Mouse (Mus musculus) midbrain, embryonic 15.5 days (tissue): ENCODE measurements around the gene Vegfb. TPM values are rescaled to one million over a fixed set of nuclear protein-coding genes. Genes with fewer than 3 reads are reported as not detected.

Source experiments
- ATAC-seq: fragments of 200-750 bp; cut with Nextera tagmentation; replicated peaks from 2 replicates; pipeline ENCODE4 v1.8.0; 2017; ENCODE audit warnings: moderate TSS enrichment
- H3K27ac ChIP-seq: fragments of 300-500 bp; sonication (generic); 2 replicates; pipeline ENCODE4 v1.5.1; 2015; ENCODE audit warnings: mild to moderate bottlenecking, inconsistent platforms
- H3K27me3 ChIP-seq: fragments of 300-500 bp; sonication (generic); replicated peaks from 2 replicates; pipeline ENCODE4 v1.6.1; 2015; ENCODE audit warnings: inconsistent platforms
- H3K36me3 ChIP-seq: fragments of 300-500 bp; sonication (generic); replicated peaks from 2 replicates; pipeline ENCODE4 v1.6.1; 2015; ENCODE audit warnings: inconsistent platforms
- H3K4me1 ChIP-seq: fragments of 300-500 bp; sonication (generic); 2 replicates; pipeline ENCODE4 v1.6.1; 2015; ENCODE audit warnings: inconsistent platforms
- H3K4me2 ChIP-seq: fragments of 300-500 bp; sonication (generic); 2 replicates; pipeline ENCODE4 v1.6.1; 2015; ENCODE audit warnings: inconsistent platforms, mild to moderate bottlenecking, moderate library complexity
- H3K4me3 ChIP-seq: fragments of 300-500 bp; sonication (generic); 2 replicates; pipeline ENCODE4 v1.5.1; 2015; ENCODE audit warnings: mild to moderate bottlenecking, inconsistent platforms
- H3K9ac ChIP-seq: fragments of 300-500 bp; sonication (generic); 2 replicates; pipeline ENCODE4 v1.6.1; 2015; ENCODE audit warnings: mild to moderate bottlenecking, inconsistent platforms
- H3K9me3 ChIP-seq: fragments of 300-500 bp; sonication (generic); 2 replicates; pipeline ENCODE4 v1.6.1; 2016; ENCODE audit warnings: inconsistent platforms
- WGBS: fragments of 180-500 bp; shearing (Covaris S2); methylation state at CpG from one replicate; pipeline ENCODE4 v1.1.7; 2015; ENCODE audit warnings: mixed read lengths; 5-methylcytosine and 5-hydroxymethylcytosine counted together
- polyA plus RNA-seq: library from polyadenylated mRNA; unstranded; fragments of >200 nt; fragmentation: Nextera tagmentation; extraction: Ambion mirVana; gene quantifications from 2 replicates; pipeline ENCODE4 v1.2.1, GENCODE M21; 2015

Vegfb gene
- polyA plus RNA-seq, 1 experiment from 2014 or later = 47.9 TPM

DNA sequence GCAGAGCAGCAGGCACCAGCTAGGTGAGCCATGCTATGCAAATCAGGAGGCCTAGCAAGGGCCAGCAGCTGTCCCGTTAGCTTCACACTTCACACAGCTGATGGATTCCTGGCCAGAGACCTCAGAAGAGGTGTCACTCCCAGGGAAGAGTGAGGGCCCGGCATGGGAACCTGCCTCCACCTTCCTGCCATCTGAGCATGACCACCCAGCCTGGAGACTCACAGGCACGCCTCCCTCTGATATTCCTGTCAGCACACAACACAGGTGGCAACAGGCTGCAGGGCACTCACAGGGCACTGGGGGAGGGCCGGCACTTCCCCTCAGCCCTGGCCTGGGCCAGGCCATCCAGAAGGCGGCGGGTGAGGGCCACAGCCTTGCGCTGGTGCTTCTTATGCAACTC is 32.0 kb downstream of the Vegfb start:
- WGBS = 91% methylated on average over 7 of the region's 7 CpGs
- H3K9ac ChIP-seq = no peak overlapping the region
- H3K27ac ChIP-seq = no peak overlapping the region
- peaks cover 14% of the 10 kb centered on the region for H3K4me1 ChIP-seq
- ATAC-seq = no peak
- H3K36me3 ChIP-seq = no peaks in the 10 kb centered on the region
- H3K9me3 ChIP-seq = no peaks in the 10 kb centered on the region
- no peak overlapping the region for H3K4me2 ChIP-seq
- H3K27me3 ChIP-seq = no peaks in the 10 kb centered on the region
- H3K4me3 ChIP-seq = no peak overlapping the region

DNA sequence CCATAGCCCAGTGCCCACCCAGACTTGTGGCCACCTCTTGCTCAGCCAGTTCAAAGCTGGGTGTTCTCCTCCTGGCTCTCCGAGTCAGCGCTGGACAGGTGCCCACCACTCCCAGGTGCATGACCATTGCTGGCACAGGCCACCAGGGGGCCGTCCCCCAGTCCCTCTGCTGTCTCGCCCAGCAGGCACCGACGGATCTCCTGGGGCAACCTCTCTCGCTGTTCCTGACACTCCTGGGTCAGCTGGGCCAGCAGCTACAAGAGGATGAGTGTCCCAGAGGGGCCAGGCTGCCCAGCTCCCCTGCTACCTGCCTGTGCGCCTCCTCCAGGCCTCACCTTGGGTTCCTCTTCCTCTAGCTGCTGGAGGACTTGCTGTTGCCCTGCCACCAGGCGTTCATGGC is 33.4 kb downstream of the Vegfb start:
- ATAC-seq = no peak
- no peaks in the 10 kb centered on the region for H3K27me3 ChIP-seq
- H3K4me1 ChIP-seq = peaks cover 23% of the 10 kb centered on the region
- H3K9ac ChIP-seq = no peak overlapping the region
- no peaks in the 10 kb centered on the region for H3K9me3 ChIP-seq
- H3K36me3 ChIP-seq = no peaks in the 10 kb centered on the region
- WGBS = 56% methylated on average over 9 of the region's 9 CpGs
- H3K4me2 ChIP-seq = no peak overlapping the region
- H3K27ac ChIP-seq = no peak overlapping the region
- no peak overlapping the region for H3K4me3 ChIP-seq

DNA sequence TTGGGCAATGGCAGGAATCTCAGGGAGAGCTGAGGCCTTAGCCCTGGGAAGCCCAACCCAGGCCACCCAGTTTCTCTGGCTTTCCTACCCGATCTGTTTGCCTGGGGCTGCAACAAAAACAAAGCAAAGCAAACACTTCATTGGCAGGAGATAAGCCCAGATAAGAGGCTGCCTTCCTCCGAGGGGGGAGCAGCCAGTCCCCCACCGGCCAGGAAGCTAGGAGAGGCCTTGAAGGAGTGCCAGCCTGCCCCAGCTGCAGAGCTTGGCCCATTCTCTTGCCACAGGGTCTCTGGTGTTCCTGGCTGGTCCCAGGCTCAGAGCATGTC is 34.8 kb downstream of the Vegfb start:
- peak overlapping the region; percentile 94 for H3K27ac ChIP-seq
- ATAC-seq = no peak
- peaks cover 23% of the 10 kb centered on the region for H3K4me1 ChIP-seq
- H3K4me3 ChIP-seq = peak overlapping the region; percentile 62
- no peaks in the 10 kb centered on the region for H3K27me3 ChIP-seq
- H3K4me2 ChIP-seq = peak overlapping the region; percentile 90
- H3K9me3 ChIP-seq = no peaks in the 10 kb centered on the region
- H3K9ac ChIP-seq = peak overlapping the region; percentile 61
- 19% methylated on average over 3 of the region's 3 CpGs for WGBS
- no peaks in the 10 kb centered on the region for H3K36me3 ChIP-seq

DNA sequence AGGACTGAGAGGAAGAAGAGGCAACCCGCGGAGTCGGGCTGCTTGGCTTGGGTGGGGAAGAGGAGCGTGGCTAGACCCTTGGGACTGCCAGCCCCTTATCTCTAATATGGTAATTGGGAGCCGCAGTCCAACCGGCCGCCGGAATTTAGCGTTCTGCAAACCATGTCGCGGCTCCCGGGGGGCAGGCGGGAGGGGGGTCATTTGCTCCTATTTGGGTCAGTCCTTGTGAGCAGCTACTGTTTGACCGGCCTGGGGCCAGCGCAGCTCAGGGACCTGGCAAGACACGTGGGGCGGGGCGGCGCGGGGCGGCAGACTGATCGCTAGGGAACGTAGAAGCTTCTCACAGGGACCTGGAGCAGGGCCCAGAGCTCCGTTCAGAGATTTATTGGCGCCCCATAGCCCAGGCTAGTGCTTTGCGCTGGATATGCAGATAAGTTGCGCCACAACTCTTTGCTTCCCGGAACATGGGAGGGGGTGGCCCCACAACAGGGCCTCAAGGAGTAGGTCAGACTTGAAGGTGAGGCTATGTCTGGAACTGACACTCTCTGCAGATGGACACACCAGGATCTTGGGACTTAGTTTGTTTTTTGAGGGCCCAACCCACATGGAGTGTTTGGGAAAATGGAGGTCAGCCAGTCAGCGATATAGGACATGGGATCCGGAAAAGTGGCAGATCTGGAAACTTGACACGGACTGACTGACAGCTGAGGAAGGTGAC is 35.3 kb downstream of the Vegfb start:
- WGBS = 4% methylated on average over 31 of the region's 31 CpGs
- Histone ChIP-seq H3K27ac (peak overlapping the region; percentile 94), H3K9ac (peak overlapping the region; percentile 61), H3K4me2 (peak overlapping the region; percentile 90), H3K4me3 (peak overlapping the region; percentile 62), H3K27me3 (no peaks in the 10 kb centered on the region), H3K4me1 (peaks cover 23% of the 10 kb centered on the region), H3K9me3 (no peaks in the 10 kb centered on the region), H3K36me3 (no peaks in the 10 kb centered on the region)
- ATAC-seq = peak; percentile 35

DNA sequence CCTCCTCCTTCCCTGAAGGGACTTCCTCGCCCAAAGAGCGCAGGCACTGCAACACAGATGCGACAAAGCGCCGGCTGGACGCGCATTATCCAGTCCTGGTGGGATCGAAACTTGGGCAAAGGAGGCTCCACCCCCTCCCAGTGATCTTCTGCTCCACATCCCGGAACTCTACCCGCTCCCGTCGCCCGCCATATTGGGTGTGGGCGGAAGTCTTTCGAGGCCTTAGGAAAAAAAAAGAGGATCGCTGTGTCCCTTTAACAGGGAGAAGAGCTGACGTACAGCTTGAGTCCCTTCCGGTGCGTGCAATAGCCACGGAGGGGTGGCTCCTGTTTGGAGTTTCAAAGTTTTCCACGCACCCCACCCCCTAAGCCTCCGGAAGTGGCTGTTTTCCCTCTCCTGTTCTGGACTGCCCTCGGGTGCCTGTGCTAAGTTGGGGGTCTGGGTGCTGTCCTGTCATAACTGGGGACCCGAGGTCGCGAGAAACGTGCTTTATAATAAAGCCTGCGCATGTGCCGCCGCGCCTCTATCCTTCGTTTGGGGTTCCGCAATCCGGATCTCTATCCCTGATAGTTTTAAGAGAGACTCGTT is 36.0 kb downstream of the Vegfb start:
- under 1% methylated on average over 35 of the region's 35 CpGs for WGBS

DNA sequence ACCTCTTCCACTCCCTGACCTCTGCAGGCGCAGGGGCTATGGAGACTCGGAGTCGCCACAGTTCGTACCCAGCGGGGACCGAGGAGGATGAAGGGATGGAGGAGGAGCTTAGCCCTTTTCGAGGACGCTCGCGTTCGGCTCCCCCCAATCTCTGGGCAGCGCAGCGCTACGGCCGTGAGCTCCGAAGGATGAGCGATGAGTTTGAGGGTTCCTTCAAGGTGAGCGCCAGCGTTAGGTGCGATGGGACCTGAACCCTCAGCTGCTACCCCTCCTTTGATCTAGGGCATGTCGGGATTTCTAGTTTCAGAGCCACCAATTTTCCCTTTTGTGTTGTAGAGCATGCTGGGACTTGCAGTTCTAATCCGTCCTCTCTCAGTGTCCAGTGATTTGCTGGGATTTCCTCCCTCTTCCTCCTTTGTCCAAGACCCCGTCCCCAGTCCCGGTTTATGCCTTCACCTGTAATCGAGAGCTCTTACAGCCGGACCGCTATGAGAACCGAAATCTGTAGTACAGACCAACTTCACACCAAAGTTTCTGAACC is 36.8 kb downstream of the Vegfb start:
- Histone ChIP-seq H3K9me3 (no peaks in the 10 kb centered on the region), H3K4me3 (peak overlapping the region; percentile 62), H3K4me1 (peaks cover 23% of the 10 kb centered on the region), H3K36me3 (0 out of 2 replicates have a peak, but pooled peaks cover 3% of the 10 kb centered on the region), H3K27ac (peak overlapping the region; percentile 94), H3K9ac (peak overlapping the region; percentile 69), H3K4me2 (peak overlapping the region; percentile 90), H3K27me3 (no peaks in the 10 kb centered on the region)
- ATAC-seq = peak; percentile 57
- WGBS = under 1% methylated on average over 28 of the region's 28 CpGs

More for the DNA sequence above, 36.0 kb downstream of the Vegfb start:
- peak; percentile 86 for ATAC-seq
- Histone ChIP-seq H3K36me3 (no peaks in the 10 kb centered on the region), H3K4me2 (peak overlapping the region; percentile 90), H3K27ac (peak overlapping the region; percentile 94), H3K27me3 (no peaks in the 10 kb centered on the region), H3K9me3 (no peaks in the 10 kb centered on the region), H3K4me3 (peak overlapping the region; percentile 62), H3K4me1 (peaks cover 23% of the 10 kb centered on the region), H3K9ac (peak overlapping the region; percentile 69)

DNA sequence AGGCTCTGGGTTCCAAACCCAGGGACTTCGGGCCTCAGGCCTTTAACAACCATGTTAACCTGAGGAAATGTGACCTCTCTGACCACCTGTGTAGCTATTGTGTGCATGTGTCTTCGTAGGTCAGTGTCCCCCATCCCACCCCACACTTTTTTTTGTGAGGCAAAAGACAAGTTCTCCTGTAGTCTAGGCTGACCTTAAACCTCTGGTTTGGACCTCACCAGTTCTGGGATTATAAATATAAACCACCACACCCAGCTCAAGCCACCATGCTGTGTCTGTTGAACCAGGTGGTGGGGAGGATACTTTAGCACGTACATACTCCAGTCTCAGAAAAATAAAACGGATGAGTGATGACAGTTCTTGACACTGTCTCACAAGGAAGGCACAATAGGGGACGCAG is 37.5 kb downstream of the Vegfb start:
- Histone ChIP-seq H3K9ac (peak overlapping the region; percentile 69), H3K4me1 (peaks cover 23% of the 10 kb centered on the region), H3K36me3 (0 out of 2 replicates have a peak, but pooled peaks cover 3% of the 10 kb centered on the region), H3K4me3 (peak overlapping the region; percentile 62), H3K27me3 (no peaks in the 10 kb centered on the region), H3K27ac (peak overlapping the region; percentile 94; the same call in 1 of the 2 replicates), H3K4me2 (peak overlapping the region; percentile 90), H3K9me3 (no peaks in the 10 kb centered on the region)
- WGBS = 51% methylated on average over 5 of the region's 5 CpGs
- no peak for ATAC-seq

DNA sequence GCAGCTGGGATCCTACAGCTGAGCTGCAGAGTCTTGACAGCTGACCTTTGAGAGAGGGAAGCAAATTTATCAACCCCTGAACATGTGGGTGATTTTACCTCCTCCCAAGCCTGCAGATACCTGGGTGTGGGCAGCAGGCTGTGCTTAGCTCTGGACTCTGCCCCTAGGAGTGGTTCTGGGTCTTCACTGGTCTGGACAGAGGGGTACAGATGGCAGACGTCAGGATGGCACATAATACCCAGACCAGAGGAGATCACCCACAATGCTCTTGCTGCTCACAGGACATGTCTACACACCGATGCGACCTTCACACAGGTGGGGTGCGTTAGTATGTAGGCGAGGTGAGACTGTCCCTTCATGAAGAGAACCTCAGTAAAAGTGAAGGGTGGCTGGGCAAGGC is 37.9 kb downstream of the Vegfb start:
- Histone ChIP-seq H3K4me1 (peaks cover 23% of the 10 kb centered on the region), H3K4me2 (no peak overlapping the region), H3K27me3 (no peaks in the 10 kb centered on the region), H3K4me3 (no peak overlapping the region; the same call in 1 of the 2 replicates), H3K9me3 (no peaks in the 10 kb centered on the region), H3K27ac (no peak overlapping the region), H3K9ac (no peak overlapping the region), H3K36me3 (0 out of 2 replicates have a peak, but pooled peaks cover 3% of the 10 kb centered on the region)
- ATAC-seq = no peak
- WGBS = 89% methylated on average over 5 of the region's 5 CpGs

DNA sequence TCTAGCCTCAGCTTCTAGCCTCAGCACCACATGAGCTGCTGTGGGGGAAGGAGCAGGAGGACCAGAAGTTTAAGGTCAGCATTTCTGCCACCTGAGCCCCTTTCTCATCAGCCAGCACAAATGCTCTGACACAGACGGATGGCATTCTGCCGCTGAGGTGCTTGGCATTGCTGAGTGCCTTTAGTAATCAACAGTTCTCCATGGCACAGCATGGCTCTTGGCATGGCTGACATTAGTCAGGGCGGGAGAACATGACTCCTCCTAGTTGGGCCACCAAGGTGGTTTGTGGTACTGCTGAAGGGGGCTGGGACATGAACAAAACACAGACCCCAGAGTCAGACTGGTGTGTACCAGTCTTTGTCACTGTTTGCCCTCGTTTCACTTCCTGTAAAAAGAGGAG is 39.3 kb downstream of the Vegfb start:
- Histone ChIP-seq H3K36me3 (0 out of 2 replicates have a peak, but pooled peaks cover 3% of the 10 kb centered on the region), H3K27me3 (no peaks in the 10 kb centered on the region), H3K9ac (no peak overlapping the region), H3K4me2 (no peak overlapping the region), H3K9me3 (no peaks in the 10 kb centered on the region), H3K4me3 (no peak overlapping the region), H3K4me1 (peaks cover 26% of the 10 kb centered on the region), H3K27ac (no peak overlapping the region)
- ATAC-seq = no peak
- WGBS = 83% methylated on average over 4 of the region's 4 CpGs

DNA sequence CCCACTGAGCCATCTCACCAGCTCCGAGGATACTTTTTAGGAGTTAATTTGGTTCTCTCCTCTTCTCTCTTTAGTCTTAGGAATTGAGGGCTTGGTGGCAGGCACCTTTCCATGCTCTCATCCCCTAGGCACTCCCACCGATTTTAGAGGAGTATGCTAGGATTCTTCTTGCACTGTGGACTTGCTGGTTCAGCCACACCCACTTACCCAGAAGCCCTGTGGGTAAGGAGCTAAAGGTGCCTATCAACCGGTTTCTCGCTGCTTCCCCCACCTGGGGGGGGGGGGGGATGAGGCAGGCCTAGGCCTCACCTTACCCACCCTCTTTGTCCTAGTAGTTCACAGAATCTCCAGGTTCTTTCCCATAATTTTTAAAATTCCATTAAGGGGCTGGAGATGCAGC is 39.7 kb downstream of the Vegfb start:
- no peaks in the 10 kb centered on the region for H3K9me3 ChIP-seq
- no peaks in the 10 kb centered on the region for H3K27me3 ChIP-seq
- no peak for ATAC-seq
- no peak overlapping the region for H3K9ac ChIP-seq
- no peak overlapping the region for H3K4me3 ChIP-seq
- H3K27ac ChIP-seq = no peak overlapping the region
- no peak overlapping the region for H3K4me2 ChIP-seq
- 0 out of 2 replicates have a peak, but pooled peaks cover 3% of the 10 kb centered on the region for H3K36me3 ChIP-seq
- WGBS = 57% methylated on average over 4 of the region's 4 CpGs
- peaks cover 26% of the 10 kb centered on the region for H3K4me1 ChIP-seq

DNA sequence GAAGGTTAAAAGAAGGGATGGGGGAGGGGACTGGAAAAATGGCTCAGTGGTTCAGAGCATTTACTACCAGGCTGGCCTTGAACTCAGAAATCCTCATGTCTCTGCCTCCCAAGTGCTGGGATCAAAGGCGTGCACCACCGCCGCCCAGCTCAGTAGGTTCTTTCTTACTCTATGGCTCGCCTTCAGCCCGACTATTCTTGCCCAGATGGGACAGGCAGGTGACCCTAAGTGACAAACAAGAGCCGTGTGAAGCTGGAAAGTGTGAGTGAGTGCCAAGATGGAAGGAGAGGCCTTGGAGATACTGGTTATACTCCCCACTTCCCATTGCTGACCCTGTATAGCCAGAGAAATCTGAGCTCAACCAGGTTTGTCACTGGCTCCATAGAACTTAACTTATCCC is 43.7 kb downstream of the Vegfb start:
- no peaks in the 10 kb centered on the region for H3K9me3 ChIP-seq
- H3K4me2 ChIP-seq = no peak overlapping the region
- WGBS = 94% methylated on average over 6 of the region's 6 CpGs
- no peak for ATAC-seq
- no peak overlapping the region for H3K9ac ChIP-seq
- H3K36me3 ChIP-seq = 0 out of 2 replicates have a peak, but pooled peaks cover 3% of the 10 kb centered on the region
- H3K4me3 ChIP-seq = no peak overlapping the region
- no peaks in the 10 kb centered on the region for H3K27me3 ChIP-seq
- H3K27ac ChIP-seq = no peak overlapping the region
- peaks cover 34% of the 10 kb centered on the region for H3K4me1 ChIP-seq

DNA sequence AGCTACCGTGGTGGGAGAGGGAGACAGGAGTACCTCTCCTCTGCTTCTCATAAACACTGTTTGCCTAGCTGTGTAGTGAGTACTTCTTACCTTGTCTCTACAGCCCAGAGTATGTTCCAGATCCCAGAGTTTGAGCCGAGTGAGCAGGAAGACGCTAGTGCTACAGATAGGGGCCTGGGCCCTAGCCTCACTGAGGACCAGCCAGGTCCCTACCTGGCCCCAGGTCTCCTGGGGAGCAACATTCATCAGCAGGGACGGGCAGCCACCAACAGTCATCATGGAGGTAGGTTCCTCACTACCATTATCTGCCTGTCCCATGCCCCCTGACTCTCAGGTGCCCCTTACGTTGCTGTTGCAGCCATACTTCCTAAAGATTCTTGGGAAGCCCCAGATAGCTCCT is 44.7 kb downstream of the Vegfb start:
- WGBS = 28% methylated on average over 5 of the region's 5 CpGs

More for the DNA sequence above, 44.7 kb downstream of the Vegfb start:
- H3K27ac ChIP-seq = peak overlapping the region; percentile 95
- H3K4me1 ChIP-seq = peaks cover 39% of the 10 kb centered on the region
- no peaks in the 10 kb centered on the region for H3K27me3 ChIP-seq
- H3K9me3 ChIP-seq = no peaks in the 10 kb centered on the region
- H3K4me2 ChIP-seq = peak overlapping the region; percentile 97
- H3K9ac ChIP-seq = peak overlapping the region; percentile 90
- ATAC-seq = peak; percentile 4; the same call in 1 of the 2 replicates
- H3K36me3 ChIP-seq = 0 out of 2 replicates have a peak, but pooled peaks cover 3% of the 10 kb centered on the region
- H3K4me3 ChIP-seq = peak overlapping the region; percentile 68
